Mouse (Mus musculus): ENCODE measurements around the gene Bmp10. TPM values are rescaled to one million over a fixed set of nuclear protein-coding genes. Genes with fewer than 3 reads are reported as not detected.

Gene Bmp10
- total and polyA plus RNA-seq, 3 experiments: 51.0 to 60.1 (median 53.8) TPM

DNA sequence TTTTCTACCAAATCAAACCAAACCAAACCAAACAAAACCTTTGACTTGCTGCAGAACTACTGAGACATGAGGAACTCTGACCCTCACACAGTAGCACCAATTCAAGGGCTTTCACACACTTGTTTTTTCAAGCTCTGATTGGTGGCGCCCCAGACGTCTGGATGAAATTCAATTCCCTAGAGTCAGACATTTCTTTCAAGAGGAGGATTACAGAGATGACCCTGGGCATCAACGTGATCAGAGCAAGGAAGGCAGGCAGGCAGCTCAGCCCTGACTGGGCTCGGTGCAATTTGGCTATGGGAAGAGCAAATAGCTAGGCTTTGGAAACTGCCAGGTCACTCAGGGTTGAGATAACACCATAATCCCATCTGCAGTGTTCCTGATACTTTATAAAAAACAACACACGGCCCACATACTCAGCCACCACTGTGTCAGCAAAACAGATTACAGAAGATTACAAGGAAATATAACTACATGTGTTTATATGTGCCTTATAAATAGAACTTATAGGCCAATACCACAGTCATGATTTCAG, 39.3 kb upstream of the Bmp10 start:
- TF ChIP-seq CTCF (IDR thresholded peaks at IDR 0.05) (no peak), EP300 (IDR thresholded peaks at IDR 0.05; ENCODE audit: insufficient read depth, low read depth, low read length) (no peak), POLR2A (IDR thresholded peaks at IDR 0.05; ENCODE audit: insufficient read depth, low read depth, low read length) (no peak)
- H3K27me3 ChIP-seq (ENCODE audit: control insufficient read depth, insufficient read depth, low read length): no peaks in the 10 kb centered on the region
- 41% methylated on average over 5 of the region's 5 CpGs for WGBS
- no peaks in the 10 kb centered on the region for H3K36me3 ChIP-seq (ENCODE audit: control insufficient read depth, insufficient read depth, low read length)
- no peak overlapping the region for H3K27ac ChIP-seq
- no peak overlapping the region for H3K4me3 ChIP-seq
- no peak for DNase-seq
- H3K4me1 ChIP-seq (ENCODE audit: control insufficient read depth, insufficient read depth, low read length): no peaks in the 10 kb centered on the region
- intact Hi-C loops (cut with DNase I): no loop called here
- no peak overlapping the region for H3K9ac ChIP-seq (ENCODE audit: low read depth, low read length)
- no peaks in the 10 kb centered on the region for H3K79me2 ChIP-seq (replicated peaks; ENCODE audit: control insufficient read depth, insufficient read depth, low read length)

DNA sequence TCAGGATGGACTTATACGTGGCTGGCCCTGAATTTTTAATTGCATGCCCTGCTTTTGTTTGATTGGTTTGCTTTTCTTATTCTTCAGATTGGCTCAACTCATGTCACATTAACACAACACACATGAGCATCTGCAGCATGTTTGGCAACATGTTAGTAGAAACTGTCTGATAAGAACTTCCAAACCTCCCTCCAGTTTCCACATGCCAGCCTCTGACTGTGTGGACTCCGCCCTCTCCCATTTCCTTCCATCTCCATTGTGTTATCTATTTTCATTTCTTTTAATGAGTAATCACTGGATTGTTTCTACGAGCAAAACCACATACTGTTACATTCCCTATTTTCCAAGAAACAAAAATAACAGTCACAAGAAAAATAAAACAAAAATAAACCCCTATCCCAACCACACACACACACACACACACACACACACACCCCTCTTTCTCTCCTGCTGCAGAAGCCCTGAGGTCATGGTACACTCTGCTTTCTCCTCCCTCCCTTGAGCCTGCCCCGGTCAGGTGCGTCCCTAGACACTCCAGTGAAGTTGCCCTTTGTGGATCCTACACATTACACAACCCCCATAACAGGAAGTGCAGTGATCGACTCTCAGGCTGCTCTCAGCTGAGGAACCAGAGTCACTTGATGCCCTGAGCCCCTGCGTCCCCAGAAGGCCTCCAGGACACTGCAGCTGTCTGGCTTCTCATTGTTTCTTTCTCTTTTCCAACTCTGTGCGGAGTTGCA, 35.2 kb upstream of the Bmp10 start:
- Histone ChIP-seq H3K36me3 (ENCODE audit: control insufficient read depth, insufficient read depth, low read length) (no peaks in the 10 kb centered on the region), H3K79me2 (replicated peaks; ENCODE audit: control insufficient read depth, insufficient read depth, low read length) (no peaks in the 10 kb centered on the region), H3K4me3 (no peak overlapping the region), H3K27me3 (ENCODE audit: control insufficient read depth, insufficient read depth, low read length) (peaks cover 2% of the 10 kb centered on the region; the same call in 1 of the 2 replicates), H3K27ac (no peak overlapping the region), H3K9ac (ENCODE audit: low read depth, low read length) (no peak overlapping the region), H3K4me1 (ENCODE audit: control insufficient read depth, insufficient read depth, low read length) (no peaks in the 10 kb centered on the region)
- no peak for DNase-seq
- intact Hi-C loops (cut with DNase I): no loop called here
- TF ChIP-seq POLR2A (IDR thresholded peaks at IDR 0.05; ENCODE audit: insufficient read depth, low read depth, low read length) (no peak), CTCF (IDR thresholded peaks at IDR 0.05) (no peak), EP300 (IDR thresholded peaks at IDR 0.05; ENCODE audit: insufficient read depth, low read depth, low read length) (no peak)
- WGBS: 48% methylated on average over 8 of the region's 8 CpGs

DNA sequence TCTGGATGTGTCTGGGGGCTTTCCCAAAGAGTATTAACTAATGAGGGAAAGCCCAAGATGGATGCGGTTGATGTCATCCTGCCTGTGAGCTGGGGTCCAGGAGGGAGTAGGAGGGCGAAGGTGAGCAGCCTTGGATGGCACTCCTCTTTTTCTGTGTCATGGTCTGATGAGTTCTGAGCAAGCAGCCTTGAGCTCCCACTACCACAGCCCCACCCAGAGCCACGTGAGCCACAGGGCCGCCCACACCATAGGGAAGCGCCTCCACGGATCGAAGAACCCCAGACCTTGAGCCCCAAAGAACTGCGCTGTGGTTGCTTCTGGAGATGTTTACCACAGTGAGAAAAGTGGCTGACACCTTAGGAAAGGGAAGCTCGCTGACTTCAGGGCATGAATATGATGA, 34.0 kb upstream of the Bmp10 start:
- intact Hi-C loops (cut with DNase I): loop anchor here (5.0 kb wide), 2 partner anchors 128 to 278 kb away; partner anchors contain the start of gene Aplf
- no peak overlapping the region for H3K27ac ChIP-seq
- no peak for DNase-seq
- H3K79me2 ChIP-seq (replicated peaks; ENCODE audit: control insufficient read depth, insufficient read depth, low read length): no peaks in the 10 kb centered on the region
- 74% methylated on average over 9 of the region's 9 CpGs for whole genome bisulfite sequencing
- no peak for TF ChIP-seq POLR2A (IDR thresholded peaks at IDR 0.05; ENCODE audit: insufficient read depth, low read depth, low read length)
- TF ChIP-seq EP300 (IDR thresholded peaks at IDR 0.05; ENCODE audit: insufficient read depth, low read depth, low read length): no peak
- no peak for TF ChIP-seq CTCF (IDR thresholded peaks at IDR 0.05)
- H3K4me1 ChIP-seq (ENCODE audit: control insufficient read depth, insufficient read depth, low read length): peaks cover 2% of the 10 kb centered on the region
- peaks cover 2% of the 10 kb centered on the region; the same call in 1 of the 2 replicates for H3K27me3 ChIP-seq (ENCODE audit: control insufficient read depth, insufficient read depth, low read length)
- no peak overlapping the region for H3K9ac ChIP-seq (ENCODE audit: low read depth, low read length)
- no peak overlapping the region for H3K4me3 ChIP-seq
- no peaks in the 10 kb centered on the region for H3K36me3 ChIP-seq (ENCODE audit: control insufficient read depth, insufficient read depth, low read length)

DNA sequence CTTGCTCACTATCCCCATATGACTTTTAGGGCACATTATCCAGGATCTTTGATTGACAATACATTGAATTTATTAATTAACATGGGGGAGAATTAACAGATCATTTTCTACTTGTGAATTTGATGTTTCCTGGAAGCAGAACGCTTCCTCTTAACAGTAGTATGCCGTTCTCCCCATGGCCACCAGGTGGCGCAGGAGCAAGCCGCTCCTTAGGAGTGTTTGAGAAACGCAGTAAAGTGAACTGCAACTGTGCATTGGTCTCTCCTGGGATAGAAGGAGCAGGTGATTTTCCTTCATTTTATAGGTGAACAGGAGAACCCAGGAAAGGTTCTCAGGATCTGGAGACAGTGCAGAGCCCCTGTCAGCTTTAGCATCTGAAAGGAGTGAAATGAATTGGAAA, 29.7 kb upstream of the Bmp10 start:
- WGBS: 1% methylated on average over 5 of the region's 5 CpGs
- intact Hi-C loops (cut with DNase I): loop anchor here (5.0 kb wide), 2 partner anchors 123 to 273 kb away; partner anchors contain the start of gene Aplf

DNA sequence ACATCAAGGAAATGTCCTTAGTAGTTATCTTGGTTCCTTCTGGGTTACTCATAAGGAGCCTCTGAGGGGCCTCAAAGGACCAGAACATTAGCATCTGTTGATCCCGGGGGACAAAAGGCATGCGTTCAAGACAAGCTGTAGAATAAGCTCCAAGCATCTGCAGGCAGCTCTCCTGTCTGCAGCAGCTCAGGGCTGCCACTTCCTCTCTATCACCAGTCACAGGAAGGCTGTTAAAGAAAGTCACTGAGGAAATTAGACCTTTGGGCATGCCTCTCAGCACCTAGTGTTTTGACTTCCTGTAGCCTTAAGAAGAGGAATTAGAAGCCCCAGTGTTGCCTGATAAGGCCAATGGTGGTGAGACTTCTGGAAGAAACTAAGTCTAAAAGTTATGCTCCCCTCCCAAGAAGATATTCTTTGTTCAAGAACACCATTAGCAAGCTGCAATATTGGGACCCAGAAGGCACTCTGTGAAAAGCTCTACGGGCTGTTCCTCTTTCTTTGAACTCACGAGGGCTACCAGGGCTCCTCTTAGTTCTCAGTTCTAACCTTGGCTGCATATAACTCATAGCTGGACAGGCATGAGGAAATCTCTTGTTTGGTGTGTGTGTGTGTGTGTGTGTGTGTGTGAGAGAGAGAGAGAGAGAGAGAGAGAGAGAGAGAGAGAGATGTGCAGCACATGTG, 28.8 kb upstream of the Bmp10 start:
- intact Hi-C loops (cut with DNase I): loop anchor here (5.0 kb wide), 2 partner anchors 122 to 272 kb away; partner anchors contain the start of gene Aplf
- Histone ChIP-seq H3K9ac (ENCODE audit: low read depth, low read length) (no peak overlapping the region), H3K36me3 (ENCODE audit: control insufficient read depth, insufficient read depth, low read length) (no peaks in the 10 kb centered on the region), H3K27me3 (ENCODE audit: control insufficient read depth, insufficient read depth, low read length) (peaks cover 2% of the 10 kb centered on the region; the same call in 1 of the 2 replicates), H3K79me2 (replicated peaks; ENCODE audit: control insufficient read depth, insufficient read depth, low read length) (no peaks in the 10 kb centered on the region), H3K4me1 (ENCODE audit: control insufficient read depth, insufficient read depth, low read length) (peaks cover 2% of the 10 kb centered on the region), H3K27ac (no peak overlapping the region), H3K4me3 (no peak overlapping the region)
- WGBS: 30% methylated on average over 4 of the region's 4 CpGs
- DNase-seq: no peak
- TF ChIP-seq CTCF (IDR thresholded peaks at IDR 0.05) (no peak), POLR2A (IDR thresholded peaks at IDR 0.05; ENCODE audit: insufficient read depth, low read depth, low read length) (no peak), EP300 (IDR thresholded peaks at IDR 0.05; ENCODE audit: insufficient read depth, low read depth, low read length) (no peak)

More for the DNA sequence above, 29.7 kb upstream of the Bmp10 start:
- peak; percentile 59 to 79 for DNase-seq
- peak; percentile 44; the same call in 1 of the 2 replicates for TF ChIP-seq EP300 (IDR thresholded peaks at IDR 0.05; ENCODE audit: insufficient read depth, low read depth, low read length)
- no peak for TF ChIP-seq POLR2A (IDR thresholded peaks at IDR 0.05; ENCODE audit: insufficient read depth, low read depth, low read length)
- TF ChIP-seq CTCF (IDR thresholded peaks at IDR 0.05): peak; percentile 98; the same call in 1 of the 2 replicates
- no peak overlapping the region for H3K27ac ChIP-seq
- H3K79me2 ChIP-seq (replicated peaks; ENCODE audit: control insufficient read depth, insufficient read depth, low read length): no peaks in the 10 kb centered on the region
- no peaks in the 10 kb centered on the region for H3K36me3 ChIP-seq (ENCODE audit: control insufficient read depth, insufficient read depth, low read length)
- H3K9ac ChIP-seq (ENCODE audit: low read depth, low read length): no peak overlapping the region
- H3K4me1 ChIP-seq (ENCODE audit: control insufficient read depth, insufficient read depth, low read length): peaks cover 2% of the 10 kb centered on the region
- H3K27me3 ChIP-seq (ENCODE audit: control insufficient read depth, insufficient read depth, low read length): peaks cover 2% of the 10 kb centered on the region; the same call in 1 of the 2 replicates
- H3K4me3 ChIP-seq: no peak overlapping the region
